Mouse (Mus musculus): ENCODE measurements around the gene Dpyd.

The Dpyd gene

GRCm38 (mm10) chr3:118676052-118676777 lies 114.3 kb downstream of the Dpyd start:
- DNase-seq (ENCODE audit: low read depth, low spot score), result no peak

- DNase-seq (ENCODE audit: low read depth, low spot score), result no peak
These were observed 118.9 kb downstream of the Dpyd start for GRCm38 (mm10) chr3:118680803-118681202.

GRCm38 (mm10) chr3:118750269-118750668 lies 188.3 kb downstream of the Dpyd start:
- no peak for DNase-seq (ENCODE audit: low read depth, low spot score)

- DNase-seq (ENCODE audit: low read depth, low spot score), result no peak
These were observed 191.7 kb downstream of the Dpyd start for GRCm38 (mm10) chr3:118753623-118754022.

- no peak for DNase-seq (ENCODE audit: low read depth, low spot score)
These were observed 194.2 kb downstream of the Dpyd start for GRCm38 (mm10) chr3:118756099-118756498.

GRCm38 (mm10) chr3:118812885-118813284 lies 251.0 kb downstream of the Dpyd start:
- DNase-seq (ENCODE audit: low read depth, low spot score), result no peak

GRCm38 (mm10) chr3:118850613-118851527 lies 288.9 kb downstream of the Dpyd start:
- no peak for DNase-seq (ENCODE audit: low read depth, low spot score)

GRCm38 (mm10) chr3:118852711-118853110 lies 290.8 kb downstream of the Dpyd start:
- DNase-seq (ENCODE audit: low read depth, low spot score), result no peak

GRCm38 (mm10) chr3:118855411-118855810 lies 293.5 kb downstream of the Dpyd start:
- DNase-seq (ENCODE audit: low read depth, low spot score), result no peak

GRCm38 (mm10) chr3:118869113-118870107 lies 307.5 kb downstream of the Dpyd start:
- no peak for DNase-seq (ENCODE audit: low read depth, low spot score)

GRCm38 (mm10) chr3:118875871-118876270 lies 313.9 kb downstream of the Dpyd start:
- DNase-seq (ENCODE audit: low read depth, low spot score), result no peak

- no peak for DNase-seq (ENCODE audit: low read depth, low spot score)
These were observed 337.1 kb downstream of the Dpyd start for GRCm38 (mm10) chr3:118899036-118899435.

- DNase-seq (ENCODE audit: low read depth, low spot score), result no peak
These were observed 429.4 kb downstream of the Dpyd start for GRCm38 (mm10) chr3:118991312-118991711.

GRCm38 (mm10) chr3:118991793-118992192 lies 429.9 kb downstream of the Dpyd start:
- DNase-seq (ENCODE audit: low read depth, low spot score), result no peak

- DNase-seq (ENCODE audit: low read depth, low spot score), result peak; percentile 3
These were observed 459.3 kb downstream of the Dpyd start for GRCm38 (mm10) chr3:119021255-119021654.

- DNase-seq (ENCODE audit: low read depth, low spot score), result no peak
These were observed 480.7 kb downstream of the Dpyd start for GRCm38 (mm10) chr3:119042611-119043010.

GRCm38 (mm10) chr3:119056144-119056543 lies 494.2 kb downstream of the Dpyd start:
- DNase-seq (ENCODE audit: low read depth, low spot score), result no peak

- no peak for DNase-seq (ENCODE audit: low read depth, low spot score)
These were observed 501.3 kb downstream of the Dpyd start for GRCm38 (mm10) chr3:119063214-119063613.

- DNase-seq (ENCODE audit: low read depth, low spot score), result no peak
These were observed 501.7 kb downstream of the Dpyd start for GRCm38 (mm10) chr3:119063642-119064041.

GRCm38 (mm10) chr3:119064746-119065145 lies 502.8 kb downstream of the Dpyd start:
- DNase-seq (ENCODE audit: low read depth, low spot score), result no peak

- DNase-seq (ENCODE audit: low read depth, low spot score), result no peak
These were observed 505.3 kb downstream of the Dpyd start for GRCm38 (mm10) chr3:119067221-119067620.

Data from retina, postnatal 7 days (tissue).